Mouse (Mus musculus) liver, adult 2 months (tissue): ENCODE measurements at regions not wholly inside any gene's neighbourhood (a gene's known extent, or its start where the extent isn't known, plus 50 kb on each side); places are given as distances from the start of the nearest gene placed in this dataset.

Source experiments
- CTCF ChIP-seq: fragments of 200-500 bp; IDR thresholded peaks from 2 replicates; pipeline ENCODE4 v1.5.1; 2011; ENCODE audit warnings: low read depth, low read length, control low read depth
- POLR2A ChIP-seq: fragments of 200-500 bp; IDR thresholded peaks from 2 replicates; pipeline ENCODE4 v1.6.1; 2011; ENCODE audit warnings: low read length, control low read depth; ENCODE audit not compliant: insufficient read depth; ENCODE audit errors: extremely low read depth

DNA sequence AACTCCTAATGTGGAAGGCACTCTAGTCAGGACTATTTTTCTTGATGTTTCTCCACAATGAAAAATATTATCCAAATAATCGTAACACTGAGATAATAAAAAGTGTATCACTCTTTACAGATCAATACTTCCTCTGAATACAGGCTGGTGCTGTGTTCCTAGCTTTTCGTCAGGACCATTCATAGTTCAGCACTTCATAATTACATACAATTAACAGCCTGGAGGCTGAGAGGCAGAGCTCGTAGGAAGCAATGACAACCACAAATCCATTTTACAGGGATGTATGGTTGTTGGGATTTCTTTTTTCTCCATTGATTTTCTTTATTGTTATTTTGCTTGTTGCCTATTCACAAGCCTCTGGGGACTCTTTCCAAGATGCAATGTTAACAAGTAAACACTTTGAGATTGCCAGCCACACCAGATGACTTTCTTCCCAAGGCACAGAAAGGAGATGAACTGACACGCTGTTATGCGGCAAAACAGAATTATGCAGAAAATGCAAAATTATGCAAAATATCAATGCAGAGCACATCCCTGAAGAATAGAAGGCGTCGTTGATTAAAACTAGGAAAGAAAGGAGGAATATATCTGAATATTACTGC, 142.2 kb downstream of the Rps29 start:
- TF ChIP-seq CTCF (no peak), POLR2A (no peak)
